Mouse (Mus musculus): ENCODE data around the gene Sncg. TPM values are rescaled to one million over a fixed set of nuclear protein-coding genes. Genes with fewer than 3 reads are reported as not detected.

Sncg gene
- total and polyA plus RNA-seq, 2 experiments = 0.45 to 0.46 TPM

GRCm38 (mm10) chr14:34397871-34398270, 23.3 kb upstream of the Sncg start:
- Histone ChIP-seq H3K36me3 (ENCODE audit: control insufficient read depth, insufficient read depth, low read length) (no peaks in the 10 kb centered on the region), H3K9ac (ENCODE audit: low read depth, low read length) (no peak overlapping the region), H3K79me2 (ENCODE audit: control insufficient read depth, insufficient read depth, low read length) (no peaks in the 10 kb centered on the region), H3K4me3 (ENCODE audit: insufficient read depth, low read depth, low read length) (no peak overlapping the region), H3K27ac (replicated peaks; ENCODE audit: insufficient read depth, low read depth, low read length) (no peak overlapping the region), H3K4me1 (ENCODE audit: control insufficient read depth, insufficient read depth, low read length) (peaks cover 1% of the 10 kb centered on the region; the same call in 1 of the 2 replicates), H3K27me3 (ENCODE audit: control insufficient read depth, insufficient read depth, low read length) (no peaks in the 10 kb centered on the region)
- TF ChIP-seq CTCF (IDR thresholded peaks at IDR 0.05; ENCODE audit: low read depth, low read length) (no peak; the same call in 1 of the 2 replicates), POLR2A (IDR thresholded peaks at IDR 0.05; ENCODE audit: extremely low read depth, insufficient read depth, low read length) (no peak)
- peak; percentile 94 for DNase-seq (ENCODE audit: extremely low read depth, low read depth, low spot score)
- WGBS = 30% methylated on average over 5 of the region's 5 CpGs

GRCm38 (mm10) chr14:34393295-34393694, 18.7 kb upstream of the Sncg start:
- WGBS = 83% methylated on average over 4 of the region's 4 CpGs
- H3K79me2 ChIP-seq (ENCODE audit: control insufficient read depth, insufficient read depth, low read length) = no peaks in the 10 kb centered on the region

GRCm38 (mm10) chr14:34382921-34383704, 8.5 kb upstream of the Sncg start:
- H3K4me1 ChIP-seq (ENCODE audit: control insufficient read depth, insufficient read depth, low read length) = no peaks in the 10 kb centered on the region
- peak; percentile 62 for DNase-seq (ENCODE audit: extremely low read depth, low read depth, low spot score)
- H3K79me2 ChIP-seq (ENCODE audit: control insufficient read depth, insufficient read depth, low read length) = no peaks in the 10 kb centered on the region
- no peak for TF ChIP-seq CTCF (IDR thresholded peaks at IDR 0.05; ENCODE audit: low read depth, low read length)
- TF ChIP-seq POLR2A (IDR thresholded peaks at IDR 0.05; ENCODE audit: extremely low read depth, insufficient read depth, low read length) = no peak
- H3K27ac ChIP-seq (replicated peaks; ENCODE audit: insufficient read depth, low read depth, low read length) = no peak overlapping the region
- H3K36me3 ChIP-seq (ENCODE audit: control insufficient read depth, insufficient read depth, low read length) = no peaks in the 10 kb centered on the region
- H3K27me3 ChIP-seq (ENCODE audit: control insufficient read depth, insufficient read depth, low read length) = no peaks in the 10 kb centered on the region
- H3K4me3 ChIP-seq (ENCODE audit: insufficient read depth, low read depth, low read length) = no peak overlapping the region
- WGBS = 81% methylated on average over 9 of the region's 9 CpGs
- H3K9ac ChIP-seq (ENCODE audit: low read depth, low read length) = no peak overlapping the region

More at GRCm38 (mm10) chr14:34393295-34393694, 18.7 kb upstream of the Sncg start:
- Histone ChIP-seq H3K27me3 (ENCODE audit: control insufficient read depth, insufficient read depth, low read length) (no peaks in the 10 kb centered on the region), H3K4me3 (ENCODE audit: insufficient read depth, low read depth, low read length) (no peak overlapping the region), H3K27ac (replicated peaks; ENCODE audit: insufficient read depth, low read depth, low read length) (no peak overlapping the region), H3K36me3 (ENCODE audit: control insufficient read depth, insufficient read depth, low read length) (no peaks in the 10 kb centered on the region), H3K9ac (ENCODE audit: low read depth, low read length) (no peak overlapping the region), H3K4me1 (ENCODE audit: control insufficient read depth, insufficient read depth, low read length) (peaks cover 5% of the 10 kb centered on the region)
- TF ChIP-seq POLR2A (IDR thresholded peaks at IDR 0.05; ENCODE audit: extremely low read depth, insufficient read depth, low read length) (no peak), CTCF (IDR thresholded peaks at IDR 0.05; ENCODE audit: low read depth, low read length) (no peak)
- DNase-seq (ENCODE audit: extremely low read depth, low read depth, low spot score) = no peak

GRCm38 (mm10) chr14:34378560-34379331, 4.2 kb upstream of the Sncg start:
- Histone ChIP-seq H3K4me1 (ENCODE audit: control insufficient read depth, insufficient read depth, low read length) (no peaks in the 10 kb centered on the region), H3K79me2 (ENCODE audit: control insufficient read depth, insufficient read depth, low read length) (no peaks in the 10 kb centered on the region), H3K9ac (ENCODE audit: low read depth, low read length) (no peak overlapping the region), H3K27me3 (ENCODE audit: control insufficient read depth, insufficient read depth, low read length) (no peaks in the 10 kb centered on the region), H3K4me3 (ENCODE audit: insufficient read depth, low read depth, low read length) (no peak overlapping the region; the same call in 1 of the 2 replicates), H3K27ac (replicated peaks; ENCODE audit: insufficient read depth, low read depth, low read length) (peak overlapping the region; percentile 64), H3K36me3 (ENCODE audit: control insufficient read depth, insufficient read depth, low read length) (no peaks in the 10 kb centered on the region)
- WGBS = 72% methylated on average over 11 of the region's 11 CpGs
- no peak for DNase-seq (ENCODE audit: extremely low read depth, low read depth, low spot score)
- TF ChIP-seq CTCF (IDR thresholded peaks at IDR 0.05; ENCODE audit: low read depth, low read length) (no peak), POLR2A (IDR thresholded peaks at IDR 0.05; ENCODE audit: extremely low read depth, insufficient read depth, low read length) (no peak)

GRCm38 (mm10) chr14:34377121-34377520, 2.5 kb upstream of the Sncg start:
- Histone ChIP-seq H3K9ac (ENCODE audit: low read depth, low read length) (no peak overlapping the region), H3K27me3 (ENCODE audit: control insufficient read depth, insufficient read depth, low read length) (no peaks in the 10 kb centered on the region), H3K27ac (replicated peaks; ENCODE audit: insufficient read depth, low read depth, low read length) (peak overlapping the region; percentile 67), H3K4me1 (ENCODE audit: control insufficient read depth, insufficient read depth, low read length) (no peaks in the 10 kb centered on the region), H3K4me3 (ENCODE audit: insufficient read depth, low read depth, low read length) (no peak overlapping the region), H3K79me2 (ENCODE audit: control insufficient read depth, insufficient read depth, low read length) (no peaks in the 10 kb centered on the region), H3K36me3 (ENCODE audit: control insufficient read depth, insufficient read depth, low read length) (no peaks in the 10 kb centered on the region)
- WGBS = 65% methylated on average over 4 of the region's 4 CpGs
- DNase-seq (ENCODE audit: extremely low read depth, low read depth, low spot score) = no peak
- TF ChIP-seq CTCF (IDR thresholded peaks at IDR 0.05; ENCODE audit: low read depth, low read length) (no peak), POLR2A (IDR thresholded peaks at IDR 0.05; ENCODE audit: extremely low read depth, insufficient read depth, low read length) (no peak)
